Mouse (Mus musculus) hindbrain, postnatal 0 days (tissue): Measurements from ENCODE around the gene Helt. TPM values are rescaled to one million over a fixed set of nuclear protein-coding genes. Genes with fewer than 3 reads are reported as not detected.

ENCODE experiments used
- ATAC-seq: fragments of 200-750 bp; cut with Nextera tagmentation; 2 replicates; pipeline ENCODE4 v1.8.0; 2017; ENCODE audit warnings: mild to moderate bottlenecking, moderate TSS enrichment, moderate library complexity
- DNase-seq: peaks from one replicate; pipeline ENCODE4 v3.0.0-alpha.2; 2015; ENCODE audit warnings: low spot score
- H3K27ac ChIP-seq: fragments of 300-500 bp; sonication (generic); 2 replicates; pipeline ENCODE4 v1.5.1; 2014; ENCODE audit warnings: mild to moderate bottlenecking
- H3K27me3 ChIP-seq: fragments of 300-500 bp; sonication (generic); 2 replicates; pipeline ENCODE4 v1.6.1; 2014; ENCODE audit warnings: low read length, mixed read lengths; ENCODE audit not compliant: insufficient read depth
- H3K36me3 ChIP-seq: fragments of 300-500 bp; sonication (generic); 2 replicates; pipeline ENCODE4 v1.6.1; 2014; ENCODE audit warnings: low read length, mixed read lengths; ENCODE audit not compliant: insufficient read depth
- H3K4me1 ChIP-seq: fragments of 300-500 bp; sonication (generic); 2 replicates; pipeline ENCODE4 v1.6.1; 2014; ENCODE audit warnings: antibody characterized with exemption, low read length, mixed read lengths; ENCODE audit not compliant: insufficient read depth
- H3K4me2 ChIP-seq: fragments of 300-500 bp; sonication (generic); 2 replicates; pipeline ENCODE4 v1.6.1; 2014; ENCODE audit warnings: low read depth, mild to moderate bottlenecking, low read length, moderate library complexity, mixed read lengths
- H3K4me3 ChIP-seq: fragments of 300-500 bp; sonication (generic); 2 replicates; pipeline ENCODE4 v1.5.1; 2014; ENCODE audit warnings: low read length
- H3K9ac ChIP-seq: fragments of 300-500 bp; sonication (generic); replicated peaks from 2 replicates; pipeline ENCODE4 v1.6.1; 2014; ENCODE audit warnings: mild to moderate bottlenecking, low read length, moderate library complexity, mixed read lengths
- H3K9me3 ChIP-seq: fragments of 300-500 bp; sonication (generic); 2 replicates; pipeline ENCODE4 v1.6.1; 2016; ENCODE audit warnings: low read length, mixed read lengths
- CTCF ChIP-seq: IDR thresholded peaks from 2 replicates; pipeline ENCODE4 v1.5.1; 2016; ENCODE audit warnings: antibody characterized with exemption, control low read depth, low read depth
- WGBS: fragments of 180-500 bp; shearing (Covaris S2); extraction: QIAGEN DNeasy Blood & Tissue Kit; methylation state at CpG from one replicate; pipeline ENCODE4 v1.1.7; 2014; 5-methylcytosine and 5-hydroxymethylcytosine counted together
- polyA plus RNA-seq: library from polyadenylated mRNA; unstranded; fragments of >200 nt; fragmentation: Nextera tagmentation; extraction: Ambion mirVana; gene quantifications from 2 replicates; pipeline ENCODE4 v1.2.1, GENCODE M21; 2015
- total RNA-seq: library from RNA; depleted of rRNA; stranded (reverse); fragments of >200 nt; gene quantifications from 2 replicates; pipeline ENCODE4 v1.2.3, GENCODE M21; 2014; rRNA removed

Helt gene
- 0.52 TPM in 1 of 2 replicates, not detected in the other for total RNA-seq
- polyA plus RNA-seq, result 0.11 and 0.15 TPM in 2 replicates

DNA sequence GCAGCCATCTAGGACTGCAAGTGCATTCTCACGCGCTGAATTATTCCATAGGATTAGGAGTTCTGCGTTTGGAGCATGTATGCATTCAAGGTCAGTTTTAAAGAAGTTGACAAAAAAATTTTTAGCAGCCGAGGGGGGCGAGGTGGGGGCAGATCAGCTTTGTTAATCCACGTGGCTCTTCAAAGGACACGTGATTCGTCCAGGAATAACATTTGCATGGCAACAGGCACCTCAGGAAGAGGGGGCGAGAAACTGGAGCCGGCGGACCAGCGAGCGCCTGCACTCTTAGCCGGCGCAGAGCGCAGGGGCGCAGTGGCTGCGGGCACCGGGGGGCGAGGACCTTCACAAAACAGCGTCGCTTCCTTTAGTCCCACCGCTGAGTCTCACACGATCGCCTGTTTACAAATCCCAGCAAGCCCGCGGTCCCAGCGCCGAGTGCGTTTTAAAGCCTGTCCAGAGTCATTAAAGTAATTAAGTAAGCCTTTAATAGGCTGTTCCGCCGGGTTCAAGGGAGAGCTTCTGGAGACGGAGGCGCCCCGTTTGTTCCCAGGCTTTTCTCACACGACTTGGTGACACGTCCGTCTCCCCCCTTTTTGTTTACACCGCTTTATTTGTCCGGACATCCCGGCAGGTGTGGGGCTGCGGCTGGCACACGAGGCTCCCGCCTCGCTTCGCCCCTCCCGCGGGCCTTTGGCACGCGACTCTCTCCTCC is at the start of gene Helt:
Gene Helt (minus strand): TSS at position 491 of the 712 bp plus-strand sequence.
- Histone ChIP-seq H3K27ac (no peak within 1 kb of the TSS), H3K36me3 (no peaks in the 10 kb centered on the region), H3K27me3 (peaks cover 76% of the 10 kb centered on the region), H3K4me1 (no peaks in the 10 kb centered on the region), H3K9me3 (no peaks in the 10 kb centered on the region), H3K9ac (no peak within 1 kb of the TSS), H3K4me2 (peak within 1 kb of the TSS; percentile 39), H3K4me3 (peak within 1 kb of the TSS; percentile 11)
- under 1% methylated on average over 50 of the region's 50 CpGs for WGBS
- no peak for ATAC-seq
- no peak for DNase-seq
- TF ChIP-seq CTCF, result no peak

DNA sequence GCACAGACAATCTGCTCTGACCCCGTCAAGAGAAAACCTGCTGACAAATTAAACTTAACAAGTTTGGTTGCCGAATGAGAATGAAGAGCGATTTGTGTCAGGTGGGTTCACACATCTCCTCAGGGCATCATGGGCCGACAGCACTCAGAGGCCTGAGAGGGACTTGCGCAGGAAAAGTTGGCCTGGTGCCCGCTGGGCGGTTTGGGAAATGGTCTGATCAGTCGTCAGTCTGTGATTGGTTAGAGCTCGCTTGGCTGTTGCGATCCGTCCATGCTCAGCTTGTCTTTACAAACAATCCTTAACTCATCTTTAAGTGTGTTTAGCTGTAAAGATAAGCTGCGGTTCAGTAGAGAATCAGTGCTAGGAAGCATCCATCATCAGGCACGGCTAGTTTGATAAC is 47.8 kb upstream of the Helt start:
- TF ChIP-seq CTCF, result no peak
- H3K36me3 ChIP-seq, result no peaks in the 10 kb centered on the region
- WGBS, result 79% methylated on average over 13 of the region's 13 CpGs

DNA sequence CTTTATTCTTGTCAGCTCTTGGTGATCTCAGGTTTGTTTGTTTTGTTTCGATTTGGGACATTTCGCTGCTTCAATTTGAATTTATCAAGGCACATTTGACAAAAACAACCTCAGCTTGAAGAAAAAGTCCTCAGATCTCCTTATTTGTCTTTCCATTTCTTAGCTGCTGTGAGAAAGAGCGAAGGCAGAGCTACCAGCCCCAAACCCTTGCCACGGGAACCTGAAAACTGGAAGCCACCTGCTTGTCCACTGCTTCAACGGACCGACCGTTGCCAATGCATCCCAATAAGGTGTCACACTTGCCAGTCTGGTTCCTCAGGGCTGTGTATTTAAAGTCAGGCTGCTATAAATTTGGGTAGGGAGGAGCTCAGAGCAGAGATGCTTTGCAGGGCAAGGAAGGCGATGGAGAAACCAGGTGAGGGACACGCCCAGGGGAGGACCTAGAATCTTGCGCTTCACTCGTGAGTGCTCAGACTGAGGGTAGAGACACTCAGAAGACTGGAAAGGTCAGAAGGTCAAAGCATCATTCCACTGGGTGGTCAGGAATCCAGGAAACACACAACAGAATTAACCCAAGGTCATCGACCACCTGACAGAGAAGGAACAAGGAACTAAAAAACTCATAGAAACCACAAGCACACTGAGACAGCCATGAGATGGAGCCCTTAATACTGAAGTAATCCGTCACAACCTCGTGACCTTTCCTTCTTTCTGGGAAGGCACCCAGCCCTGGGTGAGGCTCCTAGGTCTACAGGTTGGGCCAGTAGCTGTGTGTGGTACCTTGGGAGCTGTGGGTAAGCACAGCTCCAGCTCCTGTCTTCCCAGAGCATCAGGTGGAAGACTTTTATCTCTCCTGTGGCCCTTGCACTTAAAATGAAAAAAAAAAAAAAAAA is 46.2 kb upstream of the Helt start:
- Histone ChIP-seq H3K4me2 (no peak overlapping the region), H3K27me3 (no peaks in the 10 kb centered on the region), H3K4me1 (no peaks in the 10 kb centered on the region), H3K9me3 (no peaks in the 10 kb centered on the region), H3K4me3 (no peak overlapping the region), H3K27ac (no peak overlapping the region), H3K9ac (no peak overlapping the region), H3K36me3 (no peaks in the 10 kb centered on the region)
- TF ChIP-seq CTCF, result no peak
- WGBS, result 85% methylated on average over 14 of the region's 14 CpGs
- ATAC-seq (no peak), DNase-seq (no peak)

More for the DNA sequence above, 47.8 kb upstream of the Helt start:
- Histone ChIP-seq H3K4me1 (no peaks in the 10 kb centered on the region), H3K4me3 (no peak overlapping the region), H3K27ac (no peak overlapping the region), H3K9me3 (no peaks in the 10 kb centered on the region), H3K4me2 (no peak overlapping the region), H3K9ac (no peak overlapping the region), H3K27me3 (no peaks in the 10 kb centered on the region)
- ATAC-seq (no peak), DNase-seq (no peak)

DNA sequence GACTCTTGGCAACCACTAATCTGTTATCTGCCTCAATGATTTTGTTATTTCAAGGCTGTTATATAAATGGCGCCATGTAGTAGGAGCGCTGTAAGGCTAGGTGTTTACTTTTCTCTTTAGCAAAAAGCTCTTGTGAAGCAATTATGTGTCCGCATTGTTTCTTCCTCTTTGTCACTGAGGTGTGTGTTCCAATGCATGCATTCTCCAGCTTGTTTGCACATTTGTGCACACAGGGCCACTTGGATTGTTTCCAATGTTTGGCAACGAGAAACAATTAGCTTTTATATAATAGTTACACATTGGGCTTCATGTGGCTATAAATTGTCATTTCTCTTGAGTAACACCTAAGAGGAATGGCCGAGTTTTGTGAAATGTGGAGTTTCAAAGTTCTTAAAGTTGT is 44.8 kb upstream of the Helt start:
- Histone ChIP-seq H3K36me3 (no peaks in the 10 kb centered on the region), H3K4me3 (no peak overlapping the region), H3K9ac (no peak overlapping the region), H3K27me3 (no peaks in the 10 kb centered on the region), H3K9me3 (no peaks in the 10 kb centered on the region), H3K27ac (no peak overlapping the region), H3K4me2 (no peak overlapping the region), H3K4me1 (no peaks in the 10 kb centered on the region)
- TF ChIP-seq CTCF, result no peak
- no peak for DNase-seq
- WGBS, result 74% methylated on average over 5 of the region's 5 CpGs
- no peak for ATAC-seq

DNA sequence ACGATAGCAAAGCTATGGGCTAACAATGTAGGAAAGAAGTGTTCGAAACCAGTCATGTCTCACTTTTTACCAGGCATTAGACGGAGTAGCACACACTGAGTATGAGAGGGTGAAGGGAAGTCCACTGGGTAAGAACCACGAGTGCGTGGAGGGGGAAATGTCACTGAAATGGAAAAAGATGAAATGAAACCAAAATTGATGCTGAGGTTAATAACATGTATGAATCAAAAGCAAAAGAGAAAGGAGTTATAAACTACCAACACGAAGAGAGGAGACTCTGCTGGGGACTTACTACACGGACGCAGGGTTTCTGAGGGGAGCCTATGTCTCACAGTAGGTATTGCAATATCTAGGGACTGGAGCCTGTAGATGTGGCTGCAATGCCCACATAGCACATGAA is 41.9 kb upstream of the Helt start:
- no peak overlapping the region for H3K4me2 ChIP-seq
- no peak overlapping the region for H3K4me3 ChIP-seq
- no peak for ATAC-seq
- DNase-seq, result no peak
- H3K9me3 ChIP-seq, result no peaks in the 10 kb centered on the region
- no peak for TF ChIP-seq CTCF
- no peaks in the 10 kb centered on the region for H3K27me3 ChIP-seq
- H3K36me3 ChIP-seq, result no peaks in the 10 kb centered on the region
- no peak overlapping the region for H3K27ac ChIP-seq
- 91% methylated on average over 8 of the region's 8 CpGs for WGBS
- 0 out of 2 replicates have a peak, but pooled peaks cover 5% of the 10 kb centered on the region for H3K4me1 ChIP-seq
- H3K9ac ChIP-seq, result no peak overlapping the region

DNA sequence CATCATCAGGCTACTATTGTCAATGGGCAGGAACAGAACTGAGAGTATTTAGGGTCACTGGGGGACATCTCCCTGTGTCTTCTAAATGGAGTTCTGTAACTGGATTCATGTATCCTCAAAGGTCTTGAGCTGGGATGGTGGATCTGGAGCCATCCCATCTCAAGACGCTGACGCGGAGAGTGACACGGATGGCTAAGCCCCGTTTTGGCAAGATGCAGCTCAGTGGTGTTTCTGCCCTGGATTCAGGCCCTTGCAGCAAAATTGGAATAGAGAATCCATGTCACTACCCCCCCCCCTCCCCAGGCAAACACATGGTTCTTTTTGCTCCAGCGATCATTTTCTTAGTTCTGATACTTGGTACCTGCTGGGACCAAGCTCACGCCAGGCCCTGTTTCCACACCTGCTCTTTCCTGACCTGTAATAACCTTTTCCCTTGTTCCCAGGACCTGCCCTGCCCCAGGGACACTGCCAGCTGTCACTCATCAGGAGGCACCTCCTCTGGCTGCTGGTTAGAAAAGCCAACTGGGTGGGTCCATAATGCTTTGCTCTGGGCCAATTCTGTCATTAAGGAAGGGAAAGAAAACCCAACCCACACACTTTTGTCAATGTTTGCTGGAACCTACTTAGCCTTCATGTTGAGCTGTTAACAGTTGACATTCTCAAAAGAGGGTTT is 38.1 kb upstream of the Helt start:
- Histone ChIP-seq H3K4me2 (no peak overlapping the region), H3K27ac (no peak overlapping the region), H3K9me3 (no peaks in the 10 kb centered on the region), H3K4me3 (no peak overlapping the region), H3K9ac (no peak overlapping the region), H3K4me1 (0 out of 2 replicates have a peak, but pooled peaks cover 5% of the 10 kb centered on the region), H3K27me3 (no peaks in the 10 kb centered on the region), H3K36me3 (no peaks in the 10 kb centered on the region)
- no peak for TF ChIP-seq CTCF
- DNase-seq, result no peak
- no peak for ATAC-seq
- WGBS, result 57% methylated on average over 7 of the region's 7 CpGs
